Mouse (Mus musculus): ENCODE data around the gene Neu2. TPM values are rescaled to one million over a fixed set of nuclear protein-coding genes. Genes with fewer than 3 reads are reported as not detected.
"Not testable (repeated sequence)": the region's sequence is repeated elsewhere in the genome, so short reads cannot be mapped to it uniquely, and the experiment has no call there.

Gene Neu2
- 3.9 and 4.4 TPM in 2 replicates for polyA plus RNA-seq (2014; fragmentation: Nextera tagmentation; extraction: Ambion mirVana)

GRCm38 (mm10) chr1:87509561-87510165 is at the start of gene Neu2:
Neu2 (plus strand) TSS chr1:87509889.
- peak within 1 kb of the TSS; percentile 99 for H3K4me2 ChIP-seq (ENCODE audit: low read length)
- peak within 1 kb of the TSS; percentile 47 for H3K9ac ChIP-seq (ENCODE audit: low read length)
- no peaks in the 10 kb centered on the region for H3K36me3 ChIP-seq (ENCODE audit: control insufficient read depth, insufficient read depth, low read length)
- WGBS = 1% methylated on average over 54 of the region's 56 CpGs
- H3K4me3 ChIP-seq (ENCODE audit: low read depth, low read length) = peak within 1 kb of the TSS; percentile 63
- H3K27ac ChIP-seq (ENCODE audit: low read depth) = no peak within 1 kb of the TSS
- peaks cover 46% of the 10 kb centered on the region for H3K27me3 ChIP-seq (replicated peaks; ENCODE audit: control insufficient read depth, insufficient read depth, low read length)
- no peaks in the 10 kb centered on the region for H3K9me3 ChIP-seq (ENCODE audit: control insufficient read depth, low read length)
- peak; percentile 40 for ATAC-seq (replicated peaks; ENCODE audit: low FRiP score, low TSS enrichment, low read depth)
- DNase-seq (ENCODE audit: low spot score) = peak; percentile 66
- H3K4me1 ChIP-seq (replicated peaks; ENCODE audit: control insufficient read depth, insufficient read depth, low read length) = peaks cover 10% of the 10 kb centered on the region

- H3K4me3 ChIP-seq (ENCODE audit: low read depth, low read length) = no peak overlapping the region
- no peaks in the 10 kb centered on the region for H3K27me3 ChIP-seq (replicated peaks; ENCODE audit: control insufficient read depth, insufficient read depth, low read length)
- no peak for DNase-seq (ENCODE audit: low spot score)
- H3K4me2 ChIP-seq (ENCODE audit: low read length) = no peak overlapping the region
- ATAC-seq (replicated peaks; ENCODE audit: low FRiP score, low TSS enrichment, low read depth) = no peak
- no peaks in the 10 kb centered on the region for H3K4me1 ChIP-seq (replicated peaks; ENCODE audit: control insufficient read depth, insufficient read depth, low read length)
- no peak overlapping the region for H3K27ac ChIP-seq (ENCODE audit: low read depth)
- 65% methylated on average over 9 of the region's 9 CpGs for WGBS
- no peaks in the 10 kb centered on the region for H3K36me3 ChIP-seq (ENCODE audit: control insufficient read depth, insufficient read depth, low read length)
- no peak overlapping the region for H3K9ac ChIP-seq (ENCODE audit: low read length)
- no peaks in the 10 kb centered on the region for H3K9me3 ChIP-seq (ENCODE audit: control insufficient read depth, low read length)
These were observed 42.2 kb upstream of the Neu2 start for GRCm38 (mm10) chr1:87467469-87467868.

GRCm38 (mm10) chr1:87468321-87468720 is 41.4 kb upstream of the Neu2 start:
- WGBS = 72% methylated on average over 6 of the region's 6 CpGs
- H3K9me3 ChIP-seq (ENCODE audit: control insufficient read depth, low read length) = no peaks in the 10 kb centered on the region
- no peak overlapping the region for H3K4me2 ChIP-seq (ENCODE audit: low read length)
- no peak overlapping the region for H3K27ac ChIP-seq (ENCODE audit: low read depth)
- no peak overlapping the region for H3K4me3 ChIP-seq (ENCODE audit: low read depth, low read length)
- DNase-seq (ENCODE audit: low spot score) (no peak), ATAC-seq (replicated peaks; ENCODE audit: low FRiP score, low TSS enrichment, low read depth) (no peak)
- H3K9ac ChIP-seq (ENCODE audit: low read length) = no peak overlapping the region
- H3K27me3 ChIP-seq (replicated peaks; ENCODE audit: control insufficient read depth, insufficient read depth, low read length) = no peaks in the 10 kb centered on the region
- H3K4me1 ChIP-seq (replicated peaks; ENCODE audit: control insufficient read depth, insufficient read depth, low read length) = no peaks in the 10 kb centered on the region
- no peaks in the 10 kb centered on the region for H3K36me3 ChIP-seq (ENCODE audit: control insufficient read depth, insufficient read depth, low read length)

GRCm38 (mm10) chr1:87469971-87470370 is 39.7 kb upstream of the Neu2 start, which contains the start of gene Snorc:
Snorc (plus strand) TSS chr1:87470271.
- not testable (repeated sequence) for H3K9ac ChIP-seq (ENCODE audit: low read length); H3K9me3 ChIP-seq (ENCODE audit: control insufficient read depth, low read length); DNase-seq (ENCODE audit: low spot score); H3K27ac ChIP-seq (ENCODE audit: low read depth); H3K36me3 ChIP-seq (ENCODE audit: control insufficient read depth, insufficient read depth, low read length); ATAC-seq (replicated peaks; ENCODE audit: low FRiP score, low TSS enrichment, low read depth); H3K4me1 ChIP-seq (replicated peaks; ENCODE audit: control insufficient read depth, insufficient read depth, low read length); H3K4me3 ChIP-seq (ENCODE audit: low read depth, low read length); H3K27me3 ChIP-seq (replicated peaks; ENCODE audit: control insufficient read depth, insufficient read depth, low read length); H3K4me2 ChIP-seq (ENCODE audit: low read length)
- 50% methylated on average over 8 of the region's 10 CpGs for WGBS

- no peaks in the 10 kb centered on the region for H3K36me3 ChIP-seq (ENCODE audit: control insufficient read depth, insufficient read depth, low read length)
- H3K4me3 ChIP-seq (ENCODE audit: low read depth, low read length) = no peak overlapping the region
- no peak for DNase-seq (ENCODE audit: low spot score)
- no peak overlapping the region for H3K4me2 ChIP-seq (ENCODE audit: low read length)
- H3K27me3 ChIP-seq (replicated peaks; ENCODE audit: control insufficient read depth, insufficient read depth, low read length) = peaks cover 24% of the 10 kb centered on the region
- H3K9ac ChIP-seq (ENCODE audit: low read length) = no peak overlapping the region
- ATAC-seq (replicated peaks; ENCODE audit: low FRiP score, low TSS enrichment, low read depth) = no peak
- WGBS = 80% methylated on average over 7 of the region's 7 CpGs
- H3K4me1 ChIP-seq (replicated peaks; ENCODE audit: control insufficient read depth, insufficient read depth, low read length) = no peaks in the 10 kb centered on the region
- no peak overlapping the region for H3K27ac ChIP-seq (ENCODE audit: low read depth)
- H3K9me3 ChIP-seq (ENCODE audit: control insufficient read depth, low read length) = no peaks in the 10 kb centered on the region
These were observed 37.8 kb upstream of the Neu2 start for GRCm38 (mm10) chr1:87471914-87472313.

GRCm38 (mm10) chr1:87472576-87472975 is 37.1 kb upstream of the Neu2 start:
- 77% methylated on average over 7 of the region's 7 CpGs for WGBS
- H3K27ac ChIP-seq (ENCODE audit: low read depth) = no peak overlapping the region
- no peaks in the 10 kb centered on the region for H3K36me3 ChIP-seq (ENCODE audit: control insufficient read depth, insufficient read depth, low read length)
- DNase-seq (ENCODE audit: low spot score) = no peak
- H3K4me1 ChIP-seq (replicated peaks; ENCODE audit: control insufficient read depth, insufficient read depth, low read length) = no peaks in the 10 kb centered on the region
- no peak overlapping the region for H3K4me2 ChIP-seq (ENCODE audit: low read length)
- H3K9ac ChIP-seq (ENCODE audit: low read length) = no peak overlapping the region
- no peaks in the 10 kb centered on the region for H3K9me3 ChIP-seq (ENCODE audit: control insufficient read depth, low read length)
- H3K27me3 ChIP-seq (replicated peaks; ENCODE audit: control insufficient read depth, insufficient read depth, low read length) = peaks cover 24% of the 10 kb centered on the region
- no peak overlapping the region for H3K4me3 ChIP-seq (ENCODE audit: low read depth, low read length)
- ATAC-seq (replicated peaks; ENCODE audit: low FRiP score, low TSS enrichment, low read depth) = no peak

- peak overlapping the region; percentile 24 for H3K4me3 ChIP-seq (ENCODE audit: low read depth, low read length)
- 0 out of 2 replicates have a peak, but pooled peaks have one; percentile 52 for ATAC-seq (replicated peaks; ENCODE audit: low FRiP score, low TSS enrichment, low read depth)
- H3K4me1 ChIP-seq (replicated peaks; ENCODE audit: control insufficient read depth, insufficient read depth, low read length) = no peaks in the 10 kb centered on the region
- H3K4me2 ChIP-seq (ENCODE audit: low read length) = peak overlapping the region; percentile 53
- H3K36me3 ChIP-seq (ENCODE audit: control insufficient read depth, insufficient read depth, low read length) = no peaks in the 10 kb centered on the region
- peaks cover 24% of the 10 kb centered on the region for H3K27me3 ChIP-seq (replicated peaks; ENCODE audit: control insufficient read depth, insufficient read depth, low read length)
- WGBS = 4% methylated on average over 42 of the region's 42 CpGs
- H3K9me3 ChIP-seq (ENCODE audit: control insufficient read depth, low read length) = no peaks in the 10 kb centered on the region
- H3K27ac ChIP-seq (ENCODE audit: low read depth) = no peak overlapping the region
- no peak for DNase-seq (ENCODE audit: low spot score)
- H3K9ac ChIP-seq (ENCODE audit: low read length) = no peak overlapping the region
These were observed 34.4 kb upstream of the Neu2 start for GRCm38 (mm10) chr1:87475076-87475895.

GRCm38 (mm10) chr1:87482546-87482945 is 27.1 kb upstream of the Neu2 start:
- H3K9ac ChIP-seq (ENCODE audit: low read length) = no peak overlapping the region
- H3K9me3 ChIP-seq (ENCODE audit: control insufficient read depth, low read length) = no peaks in the 10 kb centered on the region
- H3K36me3 ChIP-seq (ENCODE audit: control insufficient read depth, insufficient read depth, low read length) = no peaks in the 10 kb centered on the region
- DNase-seq (ENCODE audit: low spot score) = no peak
- no peak overlapping the region for H3K4me3 ChIP-seq (ENCODE audit: low read depth, low read length)
- no peak overlapping the region for H3K4me2 ChIP-seq (ENCODE audit: low read length)
- H3K27me3 ChIP-seq (replicated peaks; ENCODE audit: control insufficient read depth, insufficient read depth, low read length) = no peaks in the 10 kb centered on the region
- ATAC-seq (replicated peaks; ENCODE audit: low FRiP score, low TSS enrichment, low read depth) = no peak
- H3K4me1 ChIP-seq (replicated peaks; ENCODE audit: control insufficient read depth, insufficient read depth, low read length) = no peaks in the 10 kb centered on the region
- WGBS = 85% methylated on average over 4 of the region's 4 CpGs
- H3K27ac ChIP-seq (ENCODE audit: low read depth) = no peak overlapping the region

Measured in intestine, embryonic 14.5 days (tissue).